Mouse (Mus musculus): ENCODE data around the gene Pop5. TPM values are rescaled to one million over a fixed set of nuclear protein-coding genes. Genes with fewer than 3 reads are reported as not detected.

Pop5 gene
- total RNA-seq, 2 experiments from 2014 or later = 104 to 110 TPM

GRCm38 (mm10) chr5:115278785-115279184 lies 43.1 kb downstream of the Pop5 start:
- intact Hi-C loops (cut with DNase I) = loop anchor here (1.0 kb wide), 1 partner anchor 41 kb away; no protein-coding TSS in a partner anchor
- DNase-seq (ENCODE audit: low spot score in 2 of 2) = no peak

DNA sequence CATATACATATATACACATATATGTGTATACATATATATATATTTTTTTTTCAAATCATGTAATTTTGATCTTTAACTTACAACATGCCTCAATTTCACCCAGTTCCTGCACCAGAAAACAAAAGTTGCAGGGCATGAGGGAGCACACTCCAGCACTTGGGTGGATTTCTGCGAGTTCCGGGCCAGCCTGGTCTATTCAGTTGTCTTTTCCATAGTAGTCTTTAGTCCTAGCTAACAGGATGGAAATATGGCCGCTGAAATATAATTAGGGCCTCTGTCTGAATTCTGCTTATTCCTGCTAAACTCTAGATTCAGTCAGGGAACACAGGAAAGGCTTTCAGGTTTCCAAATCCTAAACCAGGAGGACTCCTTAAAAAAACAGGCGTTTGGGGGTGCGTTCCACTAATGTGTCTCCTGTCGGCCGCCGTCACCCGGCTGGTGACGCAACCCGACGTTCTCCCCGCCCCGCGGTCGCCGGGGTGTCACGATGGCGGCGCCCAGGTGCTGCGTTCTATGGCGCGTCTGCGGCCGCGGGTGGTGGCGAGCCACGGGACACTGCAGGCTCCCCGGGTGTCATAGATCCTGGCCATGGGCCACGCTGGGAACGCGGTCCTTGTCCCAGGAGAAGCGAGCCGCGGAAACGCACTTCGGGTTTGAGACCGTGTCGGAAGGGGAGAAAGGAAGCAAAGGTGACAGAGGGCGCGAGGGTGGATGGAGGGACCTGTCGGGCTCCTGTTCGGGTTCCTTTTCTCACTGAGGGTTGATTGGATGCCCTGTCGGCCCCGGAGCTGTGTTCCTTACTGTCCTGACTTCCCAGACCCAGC lies 43.8 kb downstream of the Pop5 start, which contains the start of gene Coq5:
TSS of gene Coq5 (plus strand) at position 441 of the 824 bp plus-strand sequence.
- intact Hi-C loops (cut with DNase I) = loop anchor here (1.0 kb wide), 1 partner anchor 40 kb away; no protein-coding TSS in a partner anchor
- peak; percentile 89 to 90 for DNase-seq (ENCODE audit: low spot score in 2 of 2)

GRCm38 (mm10) chr5:115280050-115280687 lies 44.5 kb downstream of the Pop5 start:
- intact Hi-C loops (cut with DNase I) = no loop called here
- DNase-seq (ENCODE audit: low spot score in 2 of 2) = no peak

- DNase-seq (ENCODE audit: low spot score in 2 of 2) = no peak
- intact Hi-C loops (cut with DNase I) = no loop called here
Observed at GRCm38 (mm10) chr5:115284735-115285134, 49.1 kb downstream of the Pop5 start.

DNA sequence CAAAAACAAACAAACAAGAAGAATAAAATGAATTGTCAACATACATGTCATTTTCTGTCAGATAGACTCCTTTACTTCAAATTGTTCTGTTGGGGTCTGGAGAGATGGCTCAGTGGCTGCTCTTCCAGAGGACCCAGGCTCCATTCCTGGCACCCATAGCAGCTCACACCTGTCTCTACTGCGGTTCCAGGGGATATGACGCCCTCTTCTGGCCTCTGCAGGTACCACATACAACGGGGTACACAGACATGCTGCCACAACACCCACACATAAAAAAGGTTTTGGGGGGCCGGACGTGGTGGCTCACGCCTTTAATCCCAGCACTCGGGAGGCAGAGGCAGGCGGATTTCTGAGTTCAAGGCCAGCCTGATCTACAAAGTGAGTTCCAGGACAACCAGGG lies 58.5 kb downstream of the Pop5 start:
- intact Hi-C loops (cut with DNase I) = no loop called here
- no peak for DNase-seq (ENCODE audit: low spot score in 2 of 2)

Other genes starting within 250 kb of the Pop5 start
- gene Sppl3, start 224.7 kb upstream of the Pop5 start, total RNA-seq (2021) = 10 to 100 TPM; 91.9 to 92.5 TPM
- not detected for gene Gm10401, start 137.5 kb upstream of the Pop5 start, total RNA-seq (2021)
- 1 to 10 TPM; 6.8 TPM for gene Acads, start 116.5 kb upstream of the Pop5 start, total RNA-seq (2021)
- 10 to 100 TPM; 27.1 to 28.8 TPM for gene Unc119b, start 100.9 kb upstream of the Pop5 start, total RNA-seq (2021)
- gene Mlec, start 77.7 kb upstream of the Pop5 start, total RNA-seq (2021) = 10 to 100 TPM; 86.2 to 87.5 TPM
- gene Cabp1, start 41.5 kb upstream of the Pop5 start, total RNA-seq (2021) = 100 to 1,000 TPM; 295 to 302 TPM
- 100 to 1,000 TPM; 248 to 266 TPM for gene Rnf10, start 37.1 kb downstream of the Pop5 start, total RNA-seq (2021)
- 10 to 100 TPM; 39.3 to 39.7 TPM for gene Coq5, start 43.8 kb downstream of the Pop5 start, total RNA-seq (2021)
- gene Dynll1, start 65.2 kb downstream of the Pop5 start, total RNA-seq (2021) = 100 to 1,000 TPM; 713 to 752 TPM
- 10 to 100 TPM; 71.0 to 77.6 TPM for gene Srsf9, start 91.3 kb downstream of the Pop5 start, total RNA-seq (2021)
- 10 to 100 TPM; 19.9 to 20.9 TPM for gene Gatc, start 105.3 kb downstream of the Pop5 start, total RNA-seq (2021)
- gene Triap1, start 105.4 kb downstream of the Pop5 start, total RNA-seq (2021) = 10 to 100 TPM; 27.0 to 29.0 TPM
- 100 to 1,000 TPM; 793 to 810 TPM for gene Cox6a1, start 113.1 kb downstream of the Pop5 start, total RNA-seq (2021)
- 10 to 100 TPM; 45.2 to 49.2 TPM for gene Msi1, start 193.8 kb downstream of the Pop5 start, total RNA-seq (2021)
- not detected for gene Pla2g1b, start 230.4 kb downstream of the Pop5 start, total RNA-seq (2021)
- gene Sirt4, start 248.9 kb downstream of the Pop5 start, total RNA-seq (2021) = 10 to 100 TPM; 31.1 to 34.0 TPM

Measured in left cerebral cortex, postnatal 25 days (tissue).